Mouse (Mus musculus): ENCODE data around the gene Hgfac. TPM values are rescaled to one million over a fixed set of nuclear protein-coding genes. Genes with fewer than 3 reads are reported as not detected.
A peak's percentile ranks its signal among the peaks of the same experiment; 100 is the strongest.

Hgfac gene
- total RNA-seq, 2 experiments from 2014 or later = 0.40 to 1.1 TPM

GRCm38 (mm10) chr5:35042431-35043109 lies 1.3 kb downstream of the Hgfac start:
- no peak for DNase-seq

- DNase-seq = peak; percentile 73
These were observed 1.8 kb downstream of the Hgfac start for GRCm38 (mm10) chr5:35043110-35043451.

- DNase-seq = no peak
These were observed 9.2 kb downstream of the Hgfac start for GRCm38 (mm10) chr5:35050541-35050940.

GRCm38 (mm10) chr5:35054628-35055027 lies 13.3 kb downstream of the Hgfac start:
- no peak for DNase-seq

GRCm38 (mm10) chr5:35055076-35055475 lies 13.8 kb downstream of the Hgfac start:
- peak; percentile 78 for DNase-seq

- DNase-seq = peak; percentile 68
These were observed 15.5 kb downstream of the Hgfac start, which contains the start of gene Dok7 for GRCm38 (mm10) chr5:35056604-35057432. TSS of gene Dok7 (plus strand) at chr5:35056766.

GRCm38 (mm10) chr5:35057582-35057981 lies 16.3 kb downstream of the Hgfac start:
- no peak for DNase-seq

GRCm38 (mm10) chr5:35058216-35058615 lies 16.9 kb downstream of the Hgfac start:
- DNase-seq = no peak

GRCm38 (mm10) chr5:35060098-35060497 lies 18.8 kb downstream of the Hgfac start:
- DNase-seq = no peak

- no peak for DNase-seq
These were observed 28.5 kb downstream of the Hgfac start for GRCm38 (mm10) chr5:35069841-35070240.

GRCm38 (mm10) chr5:35070314-35070713 lies 29.0 kb downstream of the Hgfac start:
- no peak for DNase-seq

GRCm38 (mm10) chr5:35070953-35071352 lies 29.6 kb downstream of the Hgfac start:
- DNase-seq = no peak

GRCm38 (mm10) chr5:35071855-35072254 lies 30.5 kb downstream of the Hgfac start:
- DNase-seq = no peak

- no peak for DNase-seq
These were observed 31.9 kb downstream of the Hgfac start for GRCm38 (mm10) chr5:35073235-35073634.

- DNase-seq = peak; percentile 71
These were observed 32.7 kb downstream of the Hgfac start for GRCm38 (mm10) chr5:35073992-35074391.

- no peak for DNase-seq
These were observed 35.1 kb downstream of the Hgfac start for GRCm38 (mm10) chr5:35076369-35076768.

GRCm38 (mm10) chr5:35079101-35079500 lies 37.8 kb downstream of the Hgfac start:
- DNase-seq = no peak

GRCm38 (mm10) chr5:35084913-35085312 lies 43.6 kb downstream of the Hgfac start:
- no peak for DNase-seq

- peak; percentile 77 for DNase-seq
These were observed 47.7 kb downstream of the Hgfac start for GRCm38 (mm10) chr5:35088785-35089613.

- DNase-seq = no peak
These were observed 48.3 kb downstream of the Hgfac start for GRCm38 (mm10) chr5:35089614-35089963.

- no peak for DNase-seq
These were observed 50.3 kb downstream of the Hgfac start for GRCm38 (mm10) chr5:35091636-35092035.
